Mouse (Mus musculus): ENCODE measurements around the gene Tcf12. TPM values are rescaled to one million over a fixed set of nuclear protein-coding genes. Genes with fewer than 3 reads are reported as not detected.

Gene Tcf12
- polyA plus RNA-seq, 1 experiment from 2014 or later, result 8.3 TPM

DNA sequence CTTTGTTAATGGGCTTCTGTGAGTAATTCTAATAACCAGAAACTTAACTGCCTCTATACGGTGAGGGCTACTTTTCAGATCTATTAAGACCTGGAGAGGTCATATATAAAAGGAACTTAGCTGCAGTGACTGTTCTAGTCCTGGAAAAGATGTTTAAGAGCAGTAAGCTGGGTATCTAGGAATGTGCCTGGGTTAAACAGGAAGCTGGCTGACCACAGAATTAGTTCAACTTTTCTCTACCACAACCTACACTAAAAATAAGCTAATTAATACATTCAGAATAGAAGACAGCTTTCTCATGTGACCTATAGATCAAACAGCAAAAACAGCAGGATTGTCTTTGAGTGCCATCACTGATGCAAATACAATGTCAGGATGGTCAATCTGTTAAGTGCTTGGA lies 98.1 kb downstream of the Tcf12 start:
- Histone ChIP-seq H3K4me1 (ENCODE audit: insufficient read depth) (peaks cover 12% of the 10 kb centered on the region), H3K9me3 (ENCODE audit: low read length) (no peaks in the 10 kb centered on the region), H3K4me3 (ENCODE audit: low read depth, low read length) (no peak overlapping the region), H3K27me3 (ENCODE audit: insufficient read depth, low read length) (no peaks in the 10 kb centered on the region), H3K9ac (replicated peaks) (no peak overlapping the region), H3K4me2 (ENCODE audit: low read depth, low read length) (no peak overlapping the region), H3K27ac (ENCODE audit: low read depth) (no peak overlapping the region), H3K36me3 (replicated peaks; ENCODE audit: insufficient read depth, low read length) (no peaks in the 10 kb centered on the region)
- ATAC-seq (no peak), DNase-seq (no peak)
- TF ChIP-seq CTCF (IDR thresholded peaks at IDR 0.05; ENCODE audit: low read depth), result no peak
- TF ChIP-seq EP300 (IDR thresholded peaks at IDR 0.05; ENCODE audit: low read depth), result no peak
- WGBS (ENCODE audit: insufficient replicate concordance), result 48% methylated on average over 1 of the region's 1 CpGs

DNA sequence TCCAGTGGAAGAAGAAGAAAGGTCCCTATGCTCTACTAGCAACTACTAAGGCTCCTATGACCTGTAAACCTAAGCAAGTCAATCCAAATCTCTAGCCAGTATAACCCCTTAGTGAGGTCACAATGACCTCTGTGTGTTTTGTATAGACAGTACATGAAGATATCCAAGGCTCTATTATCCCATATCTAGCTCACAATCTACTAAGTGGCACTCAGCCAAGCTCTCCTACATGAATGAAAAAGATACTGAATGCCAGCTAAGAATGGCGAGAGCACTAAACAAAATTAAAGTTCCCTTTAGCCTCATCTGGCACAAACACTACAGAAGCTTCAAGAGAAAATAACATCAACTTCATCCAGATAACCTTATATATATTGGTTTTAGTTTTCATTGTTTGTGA lies 103.0 kb downstream of the Tcf12 start:
- TF ChIP-seq EP300 (IDR thresholded peaks at IDR 0.05; ENCODE audit: low read depth), result no peak
- TF ChIP-seq CTCF (IDR thresholded peaks at IDR 0.05; ENCODE audit: low read depth), result no peak
- ATAC-seq (no peak), DNase-seq (no peak)
- Histone ChIP-seq H3K9me3 (ENCODE audit: low read length) (no peaks in the 10 kb centered on the region), H3K27ac (ENCODE audit: low read depth) (no peak overlapping the region), H3K4me2 (ENCODE audit: low read depth, low read length) (no peak overlapping the region), H3K9ac (replicated peaks) (no peak overlapping the region), H3K27me3 (ENCODE audit: insufficient read depth, low read length) (no peaks in the 10 kb centered on the region), H3K36me3 (replicated peaks; ENCODE audit: insufficient read depth, low read length) (no peaks in the 10 kb centered on the region), H3K4me3 (ENCODE audit: low read depth, low read length) (no peak overlapping the region), H3K4me1 (ENCODE audit: insufficient read depth) (peaks cover 8% of the 10 kb centered on the region; the same call in 1 of the 2 replicates)
- 62% methylated on average over 1 of the region's 1 CpGs for WGBS (ENCODE audit: insufficient replicate concordance)

DNA sequence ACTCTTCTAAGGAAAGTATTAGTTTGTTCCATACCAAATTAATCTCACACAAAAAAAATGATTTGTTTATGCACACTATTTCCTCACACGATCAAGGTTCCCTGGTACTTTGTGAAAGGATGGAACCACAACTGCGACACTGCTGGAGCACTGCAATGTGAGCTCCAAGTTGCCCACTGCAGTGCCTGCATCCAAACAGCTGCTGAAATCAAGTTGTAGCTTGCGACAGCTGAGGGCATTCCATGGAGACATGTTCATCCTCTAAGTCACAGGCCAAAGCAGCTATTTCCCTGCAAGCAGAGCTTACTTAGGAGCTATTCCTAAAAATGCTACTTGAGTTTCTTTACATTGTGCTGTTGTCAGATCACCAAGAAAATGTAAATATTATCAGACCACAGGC lies 120.5 kb downstream of the Tcf12 start:
- H3K4me3 ChIP-seq (ENCODE audit: low read depth, low read length), result no peak overlapping the region

DNA sequence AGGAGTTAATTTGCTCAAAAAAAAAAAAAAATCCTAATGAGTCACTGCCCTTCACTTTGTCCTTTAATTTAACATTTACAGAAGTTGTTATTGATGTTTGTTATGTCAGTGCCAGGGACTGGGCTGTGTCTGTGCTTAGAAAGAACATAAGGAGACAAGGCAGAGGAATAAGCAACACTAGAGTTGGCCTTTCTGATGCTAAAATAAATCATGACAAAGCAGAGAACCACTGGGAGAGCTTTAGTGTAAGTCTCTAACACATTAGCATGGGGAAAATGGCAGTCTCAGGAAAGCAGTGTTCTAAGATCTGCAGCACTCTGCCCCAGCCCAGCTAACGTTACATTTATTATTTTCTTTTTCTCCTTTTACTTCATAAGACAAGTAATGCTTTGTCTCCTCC lies 121.3 kb downstream of the Tcf12 start:
- H3K4me2 ChIP-seq (ENCODE audit: low read depth, low read length), result no peak overlapping the region
- 88% methylated on average over 1 of the region's 1 CpGs for WGBS (ENCODE audit: insufficient replicate concordance)

More for the DNA sequence above, 120.5 kb downstream of the Tcf12 start:
- Histone ChIP-seq H3K27ac (ENCODE audit: low read depth) (no peak overlapping the region), H3K9me3 (ENCODE audit: low read length) (no peaks in the 10 kb centered on the region), H3K36me3 (replicated peaks; ENCODE audit: insufficient read depth, low read length) (no peaks in the 10 kb centered on the region), H3K9ac (replicated peaks) (no peak overlapping the region), H3K4me2 (ENCODE audit: low read depth, low read length) (no peak overlapping the region), H3K4me1 (ENCODE audit: insufficient read depth) (no peaks in the 10 kb centered on the region), H3K27me3 (ENCODE audit: insufficient read depth, low read length) (no peaks in the 10 kb centered on the region)
- no peak for DNase-seq
- no peak for TF ChIP-seq EP300 (IDR thresholded peaks at IDR 0.05; ENCODE audit: low read depth)
- no peak for TF ChIP-seq CTCF (IDR thresholded peaks at IDR 0.05; ENCODE audit: low read depth)
- WGBS (ENCODE audit: insufficient replicate concordance), result 84% methylated on average over 3 of the region's 3 CpGs
- ATAC-seq, result no peak

DNA sequence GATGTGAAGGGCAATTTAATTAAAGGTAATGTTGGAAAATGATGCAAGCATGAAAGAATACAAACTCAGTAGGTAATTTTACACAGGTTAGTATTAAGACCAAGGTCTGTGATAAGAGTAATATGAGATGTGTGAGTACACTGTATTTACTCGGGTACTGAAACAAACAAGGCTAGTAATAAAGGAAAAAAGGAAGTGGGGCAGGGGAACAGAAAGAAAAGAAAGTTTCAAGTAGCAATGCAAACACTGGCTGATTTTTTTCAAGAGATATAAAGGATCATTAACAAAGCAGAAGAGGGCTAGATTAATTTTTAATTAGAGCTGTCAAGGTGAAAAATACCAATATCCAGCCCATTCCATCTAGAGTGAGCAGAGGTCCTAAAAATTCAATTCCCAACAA lies 122.0 kb downstream of the Tcf12 start:
- H3K27me3 ChIP-seq (ENCODE audit: insufficient read depth, low read length), result no peaks in the 10 kb centered on the region
- DNase-seq (no peak), ATAC-seq (no peak)
- no peak overlapping the region for H3K9ac ChIP-seq (replicated peaks)
- H3K36me3 ChIP-seq (replicated peaks; ENCODE audit: insufficient read depth, low read length), result no peaks in the 10 kb centered on the region
- H3K27ac ChIP-seq (ENCODE audit: low read depth), result no peak overlapping the region
- H3K4me3 ChIP-seq (ENCODE audit: low read depth, low read length), result no peak overlapping the region
- H3K4me1 ChIP-seq (ENCODE audit: insufficient read depth), result peaks cover 3% of the 10 kb centered on the region; the same call in 1 of the 2 replicates
- no peak for TF ChIP-seq CTCF (IDR thresholded peaks at IDR 0.05; ENCODE audit: low read depth)
- TF ChIP-seq EP300 (IDR thresholded peaks at IDR 0.05; ENCODE audit: low read depth), result no peak
- 30% methylated on average over 1 of the region's 1 CpGs for WGBS (ENCODE audit: insufficient replicate concordance)
- H3K4me2 ChIP-seq (ENCODE audit: low read depth, low read length), result no peak overlapping the region
- no peaks in the 10 kb centered on the region for H3K9me3 ChIP-seq (ENCODE audit: low read length)

More for the DNA sequence above, 121.3 kb downstream of the Tcf12 start:
- TF ChIP-seq EP300 (IDR thresholded peaks at IDR 0.05; ENCODE audit: low read depth), result no peak
- no peak for TF ChIP-seq CTCF (IDR thresholded peaks at IDR 0.05; ENCODE audit: low read depth)
- no peak overlapping the region for H3K9ac ChIP-seq (replicated peaks)
- H3K27me3 ChIP-seq (ENCODE audit: insufficient read depth, low read length), result no peaks in the 10 kb centered on the region
- H3K4me3 ChIP-seq (ENCODE audit: low read depth, low read length), result no peak overlapping the region
- H3K36me3 ChIP-seq (replicated peaks; ENCODE audit: insufficient read depth, low read length), result no peaks in the 10 kb centered on the region
- peaks cover 3% of the 10 kb centered on the region; the same call in 1 of the 2 replicates for H3K4me1 ChIP-seq (ENCODE audit: insufficient read depth)
- no peak for DNase-seq
- no peak overlapping the region for H3K27ac ChIP-seq (ENCODE audit: low read depth)
- H3K9me3 ChIP-seq (ENCODE audit: low read length), result no peaks in the 10 kb centered on the region
- ATAC-seq, result no peak

DNA sequence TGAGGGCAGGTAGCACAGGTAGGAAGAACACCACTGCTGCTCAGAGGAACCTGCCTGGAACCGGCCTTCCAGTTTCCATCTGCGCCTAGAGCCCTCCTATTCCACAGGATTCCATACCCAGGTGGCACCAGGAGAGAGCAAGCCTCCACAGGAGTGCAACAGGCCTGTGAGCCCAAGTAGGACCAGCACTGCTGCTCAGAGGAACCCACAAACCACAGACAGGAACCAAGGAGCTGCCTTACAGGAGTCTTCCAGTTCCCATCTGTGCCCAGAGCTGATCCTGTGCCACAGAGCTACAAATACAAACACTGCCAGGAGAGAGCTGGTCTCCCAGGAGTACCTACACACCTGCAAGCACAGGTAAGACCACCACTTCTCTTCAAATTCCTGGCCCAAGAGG lies 125.0 kb downstream of the Tcf12 start:
- ATAC-seq (no peak), DNase-seq (no peak)
- TF ChIP-seq EP300 (IDR thresholded peaks at IDR 0.05; ENCODE audit: low read depth), result no peak
- TF ChIP-seq CTCF (IDR thresholded peaks at IDR 0.05; ENCODE audit: low read depth), result no peak
- Histone ChIP-seq H3K9ac (replicated peaks) (no peak overlapping the region), H3K36me3 (replicated peaks; ENCODE audit: insufficient read depth, low read length) (no peaks in the 10 kb centered on the region), H3K4me2 (ENCODE audit: low read depth, low read length) (no peak overlapping the region), H3K4me3 (ENCODE audit: low read depth, low read length) (no peak overlapping the region), H3K4me1 (ENCODE audit: insufficient read depth) (peaks cover 3% of the 10 kb centered on the region; the same call in 1 of the 2 replicates), H3K9me3 (ENCODE audit: low read length) (no peaks in the 10 kb centered on the region), H3K27ac (ENCODE audit: low read depth) (no peak overlapping the region), H3K27me3 (ENCODE audit: insufficient read depth, low read length) (no peaks in the 10 kb centered on the region)
- WGBS (ENCODE audit: insufficient replicate concordance), result 90% methylated on average over 2 of the region's 2 CpGs

DNA sequence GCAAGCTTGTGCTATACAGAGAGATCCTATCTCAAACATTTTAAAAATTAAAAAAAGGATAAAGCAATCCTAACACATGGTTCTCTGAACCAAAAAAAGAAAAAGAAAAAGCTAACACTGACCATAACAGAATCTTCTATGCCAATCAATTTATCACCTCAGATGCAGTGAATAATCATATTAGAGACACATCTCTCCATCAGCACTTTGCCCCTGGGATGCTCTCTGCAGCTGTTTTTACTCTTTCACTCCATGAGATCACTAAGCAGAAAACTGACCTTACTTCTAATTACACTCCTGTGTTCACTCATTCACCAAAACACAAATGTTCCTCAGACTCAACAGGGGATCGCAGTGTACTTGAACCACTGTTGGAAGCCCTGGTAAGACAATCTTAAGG lies 128.8 kb downstream of the Tcf12 start:
- TF ChIP-seq EP300 (IDR thresholded peaks at IDR 0.05; ENCODE audit: low read depth), result no peak
- WGBS (ENCODE audit: insufficient replicate concordance), result 96% methylated on average over 1 of the region's 1 CpGs
- no peaks in the 10 kb centered on the region for H3K9me3 ChIP-seq (ENCODE audit: low read length)
- ATAC-seq (no peak), DNase-seq (no peak)
- no peak overlapping the region for H3K27ac ChIP-seq (ENCODE audit: low read depth)
- H3K4me1 ChIP-seq (ENCODE audit: insufficient read depth), result peaks cover 3% of the 10 kb centered on the region; the same call in 1 of the 2 replicates
- no peak overlapping the region for H3K9ac ChIP-seq (replicated peaks)
- no peaks in the 10 kb centered on the region for H3K36me3 ChIP-seq (replicated peaks; ENCODE audit: insufficient read depth, low read length)
- no peak overlapping the region for H3K4me3 ChIP-seq (ENCODE audit: low read depth, low read length)
- no peak overlapping the region for H3K4me2 ChIP-seq (ENCODE audit: low read depth, low read length)
- H3K27me3 ChIP-seq (ENCODE audit: insufficient read depth, low read length), result no peaks in the 10 kb centered on the region
